Mouse (Mus musculus) urinary bladder, postnatal 4 days (tissue): ENCODE measurements at regions not wholly inside any gene's neighbourhood (a gene's known extent, or its start where the extent isn't known, plus 50 kb on each side); places are given as distances from the start of the nearest gene placed in this dataset.

Source experiments
- DNase-seq, 2 experiments: peaks; one replicate each; pipeline ENCODE4 v3.0.0; 2021 to 2022; ENCODE audit warnings: low spot score in 2 of 2

GRCm38 (mm10) chr13:39823346-39823954 lies 537.8 kb downstream of the Ofcc1 start:
- no peak for DNase-seq

GRCm38 (mm10) chr13:39774554-39774953 lies 586.7 kb downstream of the Ofcc1 start:
- no peak for DNase-seq

GRCm38 (mm10) chr13:39774111-39774510 lies 587.1 kb downstream of the Ofcc1 start:
- DNase-seq = no peak

- DNase-seq = no peak
Observed at GRCm38 (mm10) chr13:39769228-39769627, 592.0 kb downstream of the Ofcc1 start.

- no peak for DNase-seq
Observed at GRCm38 (mm10) chr13:39766897-39767296, 594.4 kb downstream of the Ofcc1 start.
